Mouse (Mus musculus) thymus, postnatal 25 days (tissue): ENCODE measurements around the gene Ercc1.

Experiments used
- DNase-seq: peaks from one replicate; pipeline ENCODE4 v3.0.0; 2022

Gene Ercc1

GRCm38 (mm10) chr7:19344237-19344847 is at the start of gene Ercc1:
Gene Ercc1 (plus strand): TSS chr7:19344778.
- DNase-seq: no peak

GRCm38 (mm10) chr7:19295503-19296185 is 48.9 kb upstream of the Ercc1 start:
- DNase-seq: peak; percentile 96

GRCm38 (mm10) chr7:19297034-19297433 is 47.5 kb upstream of the Ercc1 start:
- DNase-seq: no peak

GRCm38 (mm10) chr7:19297794-19298193 is 46.8 kb upstream of the Ercc1 start:
- DNase-seq: no peak

- no peak for DNase-seq
Observed at GRCm38 (mm10) chr7:19299194-19299593, 45.4 kb upstream of the Ercc1 start.

GRCm38 (mm10) chr7:19300501-19301421 is 43.8 kb upstream of the Ercc1 start:
- DNase-seq: peak; percentile 81

- no peak for DNase-seq
Observed at GRCm38 (mm10) chr7:19301461-19302263, 42.9 kb upstream of the Ercc1 start.

GRCm38 (mm10) chr7:19302264-19303045 is 42.1 kb upstream of the Ercc1 start:
- no peak for DNase-seq

- no peak for DNase-seq
Observed at GRCm38 (mm10) chr7:19303046-19303305, 41.6 kb upstream of the Ercc1 start.

- DNase-seq: peak; percentile 78
Observed at GRCm38 (mm10) chr7:19303770-19304169, 40.8 kb upstream of the Ercc1 start.

- DNase-seq: no peak
Observed at GRCm38 (mm10) chr7:19304501-19305412, 39.8 kb upstream of the Ercc1 start.

- no peak for DNase-seq
Observed at GRCm38 (mm10) chr7:19305413-19305735, 39.2 kb upstream of the Ercc1 start.

- DNase-seq: no peak
Observed at GRCm38 (mm10) chr7:19305796-19306765, 38.5 kb upstream of the Ercc1 start.

GRCm38 (mm10) chr7:19306819-19307738 is 37.5 kb upstream of the Ercc1 start:
- no peak for DNase-seq

- DNase-seq: no peak
Observed at GRCm38 (mm10) chr7:19307739-19308453, 36.7 kb upstream of the Ercc1 start.

GRCm38 (mm10) chr7:19308454-19309277 is 35.9 kb upstream of the Ercc1 start:
- peak; percentile 96 for DNase-seq

GRCm38 (mm10) chr7:19309278-19309883 is 35.2 kb upstream of the Ercc1 start:
- no peak for DNase-seq
